Mouse (Mus musculus) spleen, embryonic (tissue): ENCODE measurements around the gene Abtb1.

ENCODE experiments used
- CTCF ChIA-PET: fragments of 350-600 bp; sonication (Branson Sonifier 250); formaldehyde crosslinking; loops from one replicate; lab custom pipeline; 2022; lab: Charles Lee

Gene Abtb1

DNA sequence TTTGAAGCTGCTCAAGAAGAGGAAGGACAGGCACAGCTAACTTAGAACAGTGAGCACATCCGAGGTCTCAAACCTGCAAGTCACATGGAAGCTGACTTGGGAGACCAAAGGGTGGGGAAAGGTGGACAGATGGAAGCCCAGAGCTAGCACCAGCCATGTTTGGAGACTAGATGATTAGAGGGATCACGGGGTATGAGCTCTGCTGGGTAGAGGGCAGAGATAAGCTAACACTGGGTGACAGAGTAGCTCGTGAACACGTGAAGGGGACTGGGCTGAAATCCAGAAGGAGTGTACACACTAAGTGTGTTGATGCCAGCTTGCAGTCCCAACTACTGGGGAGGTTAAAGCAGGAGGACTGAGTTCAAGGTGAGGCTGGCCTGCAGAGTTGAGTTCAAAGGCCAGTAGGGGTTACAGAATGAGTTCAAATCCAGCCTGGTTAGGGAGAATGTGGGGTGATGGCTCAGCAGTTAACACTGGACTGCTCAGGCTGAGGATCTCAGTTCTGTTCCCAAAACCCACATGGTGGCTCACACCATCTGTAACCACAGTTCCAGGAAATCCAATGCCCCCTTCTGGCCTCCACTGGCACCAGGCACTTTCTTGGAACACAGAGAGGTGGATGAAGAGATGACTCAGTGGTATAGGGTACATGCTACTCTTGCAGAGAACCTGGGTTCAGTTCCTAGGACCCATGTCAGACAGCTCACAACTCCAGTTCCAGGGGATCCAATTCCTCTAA lies 37.7 kb downstream of the Abtb1 start:
- CTCF ChIA-PET, result no interaction called here

DNA sequence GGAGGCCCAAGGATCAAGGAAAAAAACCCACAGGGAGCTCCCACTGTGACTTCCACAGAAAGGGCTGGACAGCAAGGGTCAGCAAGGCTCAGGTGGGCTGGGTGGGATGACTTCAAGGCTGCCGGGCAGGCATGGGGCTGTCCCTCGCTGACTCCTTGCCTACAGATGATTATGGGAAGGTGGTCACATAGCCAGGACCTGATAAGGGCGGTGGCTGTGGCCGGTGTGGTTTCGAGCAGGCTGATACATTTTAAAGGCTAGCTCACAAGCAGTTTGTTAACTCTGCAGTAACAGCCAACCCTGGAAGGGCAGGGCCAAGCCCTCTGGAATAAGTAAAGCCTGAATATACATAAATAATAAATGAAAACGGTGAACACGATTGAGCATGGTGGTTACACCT lies 38.7 kb downstream of the Abtb1 start:
- CTCF ChIA-PET, result no interaction called here

DNA sequence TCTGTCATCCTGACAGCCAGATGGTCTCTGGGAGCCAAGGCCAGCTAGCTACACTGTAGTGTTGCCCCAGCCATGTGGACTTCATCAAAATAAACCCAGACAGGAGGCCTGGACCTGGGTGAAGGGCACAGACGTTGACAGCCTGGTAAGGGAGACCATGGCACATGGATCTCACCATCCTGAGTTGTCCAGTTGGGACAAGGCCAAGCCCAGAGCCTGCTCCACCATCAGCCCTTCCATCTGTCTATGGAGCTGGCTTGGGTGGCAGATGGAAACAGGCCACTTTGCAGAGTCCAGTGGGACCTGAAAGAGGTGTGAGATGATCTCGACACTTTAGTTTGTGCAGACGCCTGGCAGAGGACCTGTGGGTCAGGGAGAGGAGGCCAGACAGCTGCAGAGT lies 41.0 kb downstream of the Abtb1 start:
- CTCF ChIA-PET, result no interaction called here

DNA sequence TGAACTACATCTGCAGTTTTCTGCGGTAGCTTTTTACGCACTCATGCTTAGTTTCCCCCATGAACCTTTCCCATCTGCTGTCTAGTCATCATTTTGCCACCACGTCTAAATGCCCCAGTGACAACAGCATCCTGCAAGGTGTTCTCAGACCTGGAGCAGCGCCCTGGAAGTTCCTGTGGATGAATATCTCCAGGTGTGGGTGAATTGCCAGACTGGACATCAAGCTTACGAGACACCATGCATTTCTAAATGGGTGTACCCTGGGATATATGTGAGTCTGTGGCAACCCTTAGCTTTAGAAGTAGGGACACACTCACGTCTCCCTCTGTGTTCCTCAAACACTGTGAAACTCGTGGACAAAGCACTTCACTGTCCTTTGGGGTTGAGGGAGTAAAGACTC lies 41.6 kb downstream of the Abtb1 start:
- CTCF ChIA-PET, result no interaction called here

DNA sequence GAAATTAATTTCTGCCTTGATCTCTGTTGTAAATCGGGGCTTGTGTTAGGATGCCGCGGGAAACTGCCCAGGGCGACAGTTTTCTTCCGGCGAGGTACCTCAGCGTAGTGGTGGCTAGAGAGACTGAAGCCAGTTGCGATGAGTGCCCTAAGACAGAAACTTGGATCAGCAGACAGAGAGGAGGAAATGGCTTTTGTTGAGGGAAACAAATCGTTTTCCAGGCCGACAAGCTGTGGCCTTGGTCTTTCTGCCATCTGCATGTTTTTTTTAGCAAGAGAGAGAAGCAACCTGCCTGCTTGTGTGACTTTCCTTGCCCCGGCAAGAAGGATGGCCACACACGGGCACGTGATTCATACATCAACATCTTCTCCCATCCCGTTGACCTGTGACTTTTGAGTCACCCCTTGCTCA lies 47.2 kb downstream of the Abtb1 start:
- CTCF ChIA-PET, result no interaction called here

DNA sequence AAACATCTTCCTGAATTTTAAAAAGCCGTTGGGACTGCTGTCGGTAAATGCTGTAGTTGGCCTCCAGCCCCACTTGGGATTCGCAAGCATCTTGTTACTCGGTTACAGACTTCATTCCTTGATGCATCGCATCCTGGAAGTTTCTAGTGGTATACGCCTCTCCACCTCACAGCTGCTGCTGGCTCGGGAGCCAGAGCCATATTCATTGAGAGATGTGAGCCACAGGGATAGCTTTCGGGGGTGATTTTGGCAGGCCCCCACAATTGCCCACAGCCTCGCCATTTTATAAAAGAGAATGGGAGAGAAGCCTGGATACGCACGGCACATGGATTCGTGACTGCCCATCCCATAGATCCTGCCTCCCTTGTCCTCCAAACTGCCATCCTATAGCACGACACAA lies 47.9 kb downstream of the Abtb1 start:
- CTCF ChIA-PET, result no interaction called here

DNA sequence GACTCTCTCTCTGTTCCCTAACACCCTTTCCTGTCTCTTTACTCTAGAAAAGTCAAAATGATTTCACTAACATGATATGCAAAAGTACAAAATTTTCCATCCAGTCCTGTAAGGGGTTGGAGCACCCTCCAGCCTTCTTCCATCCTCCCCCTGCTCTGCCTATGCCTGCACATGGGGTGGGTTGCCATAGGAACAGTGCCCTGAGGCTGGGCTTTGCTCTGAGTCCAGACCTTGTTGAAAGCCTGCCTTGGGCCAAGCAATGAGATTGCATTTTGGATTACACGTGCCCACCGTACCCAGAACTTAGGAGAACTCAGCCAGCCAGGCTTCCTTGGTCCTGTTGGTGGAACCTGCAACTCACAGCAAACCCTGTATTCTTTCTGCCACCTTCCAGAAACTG lies 48.5 kb downstream of the Abtb1 start:
- CTCF ChIA-PET, result no interaction called here

DNA sequence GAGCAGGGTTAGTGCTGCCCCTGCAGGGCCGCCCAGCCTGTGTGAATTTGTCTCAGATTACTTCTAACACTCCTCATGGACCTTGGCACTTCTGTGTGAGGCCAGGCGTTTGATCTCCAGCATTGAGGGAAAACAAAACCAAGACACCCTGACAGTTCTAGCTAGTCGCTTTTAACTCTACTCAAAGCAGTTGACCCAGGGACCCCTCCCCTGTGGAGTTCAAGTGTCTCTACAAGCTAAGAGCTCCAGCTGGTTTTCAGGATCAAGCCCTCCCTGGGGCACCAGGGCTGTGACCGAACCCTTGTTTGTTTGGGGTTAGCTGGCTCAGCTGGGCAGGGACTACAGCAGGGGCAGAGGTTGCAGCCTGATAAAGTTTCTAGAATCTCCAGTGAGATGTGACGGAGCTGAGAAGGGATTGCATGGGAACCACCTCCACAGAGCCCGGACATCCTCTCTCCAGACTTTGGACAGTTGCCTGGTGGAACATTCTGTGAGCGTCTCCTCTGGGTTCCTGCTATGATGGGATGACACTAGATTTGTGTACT lies 49.6 kb downstream of the Abtb1 start:
- CTCF ChIA-PET, result no interaction called here

DNA sequence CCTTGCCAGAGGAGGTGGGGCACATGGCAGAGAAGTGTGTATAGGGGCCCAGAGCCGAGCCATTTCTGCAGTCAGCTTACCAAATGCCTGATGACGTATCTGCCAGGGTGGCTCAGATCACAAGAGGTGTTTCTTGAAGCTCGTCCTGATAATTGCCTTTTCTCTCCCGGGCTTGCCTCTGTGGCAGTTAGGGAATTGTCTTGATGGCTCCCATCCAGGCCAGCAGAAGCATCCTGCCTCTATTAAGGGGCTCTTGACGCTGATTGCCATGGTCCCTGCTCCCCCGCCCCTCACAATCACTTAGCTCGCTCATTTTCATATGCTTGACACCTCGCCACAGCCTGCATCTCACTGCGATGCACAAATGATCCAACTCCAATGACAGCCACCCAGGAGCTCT lies 50.5 kb downstream of the Abtb1 start:
- CTCF ChIA-PET, result no interaction called here

DNA sequence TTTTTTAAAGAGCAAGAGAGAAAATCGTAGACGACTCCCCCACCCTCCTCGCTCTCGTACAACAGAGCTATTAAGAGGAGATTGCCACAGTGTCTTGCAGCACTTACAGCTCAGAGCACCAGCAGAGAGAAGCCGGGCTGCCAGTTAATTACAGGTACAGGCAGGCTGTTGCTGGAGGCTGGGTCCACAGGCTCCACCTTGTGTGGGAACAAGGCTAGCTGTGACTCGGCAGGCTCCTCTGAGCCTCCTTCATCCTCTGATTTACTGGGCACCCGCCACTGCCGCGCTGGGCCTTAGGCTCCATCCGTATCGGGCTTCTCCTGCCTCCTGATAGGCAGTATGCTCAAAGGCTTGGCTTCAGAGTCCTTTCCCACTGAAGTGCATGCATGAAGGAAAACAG lies 53.6 kb downstream of the Abtb1 start:
- CTCF ChIA-PET, result interaction anchor here (0.7 kb wide), 1 partner anchor 85 kb away, joined by 3 read pairs; no protein-coding TSS in a partner anchor

DNA sequence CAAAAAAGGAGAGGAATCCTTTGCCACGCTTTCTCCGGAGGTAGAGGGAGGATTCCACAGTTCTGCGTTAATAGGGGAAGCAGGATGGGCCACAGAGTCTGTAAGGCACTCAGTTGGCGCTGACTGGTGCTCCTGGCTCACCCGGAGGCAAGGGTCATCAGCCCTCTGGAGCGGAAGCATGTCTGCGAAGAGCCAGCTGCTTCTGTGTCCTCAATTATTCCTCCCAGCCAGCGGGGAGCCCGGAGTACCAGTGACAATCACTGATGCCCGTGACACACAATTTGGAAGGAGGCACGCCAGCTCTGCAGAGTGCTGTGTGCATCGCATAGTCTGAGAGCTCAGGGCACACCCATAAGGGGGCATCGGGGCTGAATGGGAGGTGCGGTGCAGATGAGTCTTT lies 54.3 kb downstream of the Abtb1 start:
- CTCF ChIA-PET, result no interaction called here

DNA sequence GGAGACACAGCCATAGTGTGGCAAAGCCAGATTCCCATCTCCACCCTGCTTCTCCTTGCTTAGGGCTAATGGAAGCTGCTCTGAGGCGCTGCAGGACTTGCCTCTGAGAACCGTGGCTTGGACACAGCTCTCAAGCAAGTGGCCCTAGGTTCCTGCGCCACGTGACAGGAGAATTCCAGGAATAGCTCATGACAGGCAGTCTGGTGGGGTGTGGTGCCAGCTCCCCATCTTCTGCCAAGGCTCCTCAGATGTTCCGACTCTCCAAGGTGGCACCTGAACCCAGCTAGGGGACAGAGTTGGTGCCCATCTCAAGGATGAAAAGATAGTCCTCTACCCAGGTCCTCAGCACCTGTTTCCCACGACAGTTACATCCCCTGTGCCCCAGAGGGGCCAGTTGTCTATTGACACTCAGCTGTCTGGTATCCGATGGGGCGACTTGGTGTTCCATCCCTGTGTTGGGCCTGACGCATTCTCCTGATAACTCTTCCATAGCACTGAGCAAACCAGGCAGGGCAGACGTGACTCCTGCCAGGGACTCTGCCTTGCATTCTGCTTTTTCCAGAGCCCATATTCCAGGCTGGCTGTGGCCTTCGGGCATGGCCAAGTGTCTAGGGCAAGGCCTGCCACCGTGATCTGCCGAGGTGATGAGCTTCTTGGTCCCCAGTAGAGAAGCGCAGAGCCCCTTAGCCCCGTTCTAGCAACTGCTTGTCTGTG lies 54.9 kb downstream of the Abtb1 start:
- CTCF ChIA-PET, result no interaction called here
